Mouse (Mus musculus): Measurements from ENCODE around the gene Otop2.

The Otop2 gene

DNA sequence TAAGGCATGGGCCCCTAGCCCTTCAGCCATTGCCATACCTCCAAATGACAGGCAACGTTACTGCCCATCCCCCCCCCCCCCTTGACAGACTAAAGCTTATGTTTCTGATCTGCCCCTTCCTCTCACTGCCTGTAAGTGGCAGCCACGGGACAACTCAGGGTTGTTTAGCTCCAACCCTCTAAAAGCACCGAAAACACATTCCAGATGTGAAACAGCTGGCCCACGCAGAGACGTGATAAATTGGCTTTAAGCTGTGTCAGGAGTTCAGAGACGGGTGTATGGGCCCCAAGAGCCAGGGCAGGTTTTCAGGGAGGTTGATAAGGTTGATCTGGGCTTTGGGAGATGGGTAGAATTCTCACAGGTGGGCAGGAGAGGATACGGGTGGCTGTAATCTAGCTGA is 38.6 kb downstream of the Otop2 start:
- DNase-seq (ENCODE audit: low read depth, low spot score): no peak

DNA sequence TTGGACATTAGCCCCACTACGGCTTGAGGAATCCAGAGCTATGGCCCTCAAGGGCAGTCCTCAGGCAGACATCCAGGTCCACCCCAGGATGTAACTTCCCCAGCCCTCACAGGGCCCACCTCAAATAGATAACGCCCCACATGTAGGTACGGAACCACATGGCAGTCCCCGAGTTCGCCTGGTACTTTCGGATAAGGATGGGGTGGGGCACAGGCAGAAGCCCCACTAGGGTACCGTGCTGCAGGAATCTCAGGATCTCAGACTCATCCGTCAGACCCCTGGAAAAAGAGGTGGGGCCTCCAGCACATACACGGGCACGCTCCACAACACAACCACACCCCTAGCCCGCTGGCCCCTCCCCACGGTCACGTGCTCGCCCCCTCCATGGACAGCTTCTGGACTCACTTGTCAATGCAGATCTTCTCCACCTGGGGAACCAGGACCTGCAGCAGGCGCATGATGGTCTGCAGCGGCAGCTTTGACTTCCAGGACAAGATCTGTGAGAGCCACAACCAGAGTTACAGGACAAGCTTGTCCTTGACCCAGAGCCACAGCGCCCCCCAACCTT is 41.8 kb downstream of the Otop2 start:
- no peak for DNase-seq (ENCODE audit: low read depth, low spot score)

DNA sequence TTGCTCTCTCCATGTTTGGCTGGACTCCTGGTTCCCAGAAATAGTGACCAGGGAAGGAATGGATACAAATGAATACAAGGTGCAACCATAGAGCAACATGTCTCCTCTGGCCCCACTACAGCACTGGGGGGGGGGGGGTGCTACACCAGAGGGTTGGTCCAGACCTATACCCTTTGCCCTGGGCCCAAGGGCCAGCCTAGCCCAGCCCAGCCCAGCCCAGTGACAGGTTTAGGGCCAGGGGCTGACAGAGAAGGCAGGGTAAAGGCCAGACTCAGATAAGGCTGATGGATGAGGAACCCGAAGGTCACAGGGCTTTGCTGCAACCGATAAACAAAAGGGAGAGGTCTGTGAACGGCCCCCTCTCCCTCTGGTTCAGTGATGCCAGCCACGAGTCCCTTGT is 43.0 kb downstream of the Otop2 start:
- no peak for DNase-seq (ENCODE audit: low read depth, low spot score)

DNA sequence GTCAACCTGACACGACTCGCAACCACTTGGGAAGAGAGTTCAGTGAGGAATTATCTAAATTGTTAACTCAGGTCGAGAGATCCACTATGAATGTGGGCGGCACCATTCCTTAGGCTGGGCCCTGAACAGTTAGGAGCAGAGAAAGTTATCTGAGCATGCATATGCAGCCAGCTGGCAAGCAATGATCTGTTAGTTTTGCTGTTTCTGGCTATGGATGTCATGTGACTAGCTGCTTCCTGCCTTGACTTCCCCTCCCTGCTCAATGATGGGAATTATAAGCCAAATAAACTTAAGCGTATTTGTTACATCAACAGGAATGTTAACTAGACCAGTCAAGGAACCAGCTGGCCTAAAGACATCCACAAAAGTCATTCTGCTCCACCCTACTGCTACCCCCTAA is 46.4 kb downstream of the Otop2 start:
- DNase-seq (ENCODE audit: low read depth, low spot score): no peak

DNA sequence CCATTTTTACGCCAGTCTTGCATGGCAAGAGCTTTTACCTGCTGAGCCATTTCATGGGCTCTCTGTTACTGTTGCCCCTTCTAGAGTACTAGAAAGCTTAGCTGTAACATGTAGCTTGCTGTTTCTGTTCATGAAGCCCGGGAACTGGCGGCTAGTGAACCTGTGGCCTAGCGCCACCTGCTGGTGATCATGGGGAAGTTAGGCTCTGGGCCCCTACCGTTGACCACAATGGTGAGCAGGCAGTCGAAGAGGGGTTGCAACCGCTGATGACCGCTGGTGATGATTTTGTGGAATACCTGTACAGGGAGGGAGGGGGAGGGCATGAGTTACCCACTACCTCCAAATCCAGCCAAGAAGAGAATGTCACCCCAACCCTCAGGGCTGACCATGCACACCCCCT is 47.2 kb downstream of the Otop2 start:
- no peak for DNase-seq (ENCODE audit: low read depth, low spot score)

DNA sequence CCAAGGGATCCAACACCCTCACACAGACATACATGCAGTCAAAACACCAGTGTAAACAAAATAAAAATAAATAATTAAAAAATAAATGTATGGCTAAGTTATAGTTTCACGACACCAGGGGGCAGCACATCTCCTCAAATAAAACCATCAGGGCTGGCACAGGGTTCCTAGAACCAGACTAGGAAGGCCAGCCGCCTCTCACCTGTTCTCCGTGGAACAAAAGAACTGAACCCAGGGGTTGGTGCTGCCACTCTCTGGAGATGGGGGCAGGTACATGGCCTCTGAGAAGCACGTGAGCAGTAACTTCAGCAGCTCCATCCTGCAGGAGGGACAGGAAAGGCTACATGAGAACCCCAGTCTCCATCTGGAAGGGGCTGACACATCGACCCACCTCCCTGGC is 51.5 kb downstream of the Otop2 start:
- no peak for DNase-seq (ENCODE audit: low read depth, low spot score)

DNA sequence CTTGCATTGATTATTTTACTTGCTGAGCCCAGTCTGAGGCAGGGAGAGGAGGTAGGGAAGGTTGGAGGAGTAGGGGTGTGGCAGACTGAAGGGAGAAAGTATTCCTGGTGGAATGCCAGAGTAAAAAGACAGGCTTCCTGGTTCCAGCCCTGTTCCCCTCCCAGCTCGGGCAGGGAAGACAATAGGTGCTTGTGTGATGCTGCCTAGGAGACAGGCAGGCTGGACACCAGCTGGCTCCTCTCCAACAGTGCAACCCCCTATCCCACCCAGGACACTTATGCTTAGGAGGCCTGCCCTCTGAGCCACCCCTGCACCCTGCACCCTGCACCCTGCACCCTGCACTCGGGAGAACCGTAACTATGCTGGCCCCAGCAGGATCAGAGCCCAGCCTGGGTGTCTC is 52.3 kb downstream of the Otop2 start:
- DNase-seq (ENCODE audit: low read depth, low spot score): no peak

DNA sequence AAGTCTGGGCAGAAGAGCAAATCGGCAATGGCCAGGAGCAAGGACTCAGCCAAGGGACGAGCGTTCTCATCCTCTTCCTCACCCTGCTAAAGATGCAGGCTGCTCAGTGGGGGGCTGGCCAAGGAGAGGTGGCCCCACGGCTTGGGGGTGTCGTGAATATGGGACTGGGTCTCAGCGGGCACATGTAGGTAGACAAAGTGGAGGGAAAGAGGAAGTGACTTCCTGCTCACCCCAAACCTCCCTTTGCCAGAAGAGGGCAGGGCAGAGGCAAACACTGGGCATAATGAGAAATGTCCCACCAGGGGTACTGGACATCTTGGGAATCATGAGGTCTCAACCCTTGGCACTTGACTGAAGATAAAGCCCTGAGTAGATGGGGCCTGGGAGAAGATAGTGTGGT is 52.8 kb downstream of the Otop2 start:
- DNase-seq (ENCODE audit: low read depth, low spot score): no peak

DNA sequence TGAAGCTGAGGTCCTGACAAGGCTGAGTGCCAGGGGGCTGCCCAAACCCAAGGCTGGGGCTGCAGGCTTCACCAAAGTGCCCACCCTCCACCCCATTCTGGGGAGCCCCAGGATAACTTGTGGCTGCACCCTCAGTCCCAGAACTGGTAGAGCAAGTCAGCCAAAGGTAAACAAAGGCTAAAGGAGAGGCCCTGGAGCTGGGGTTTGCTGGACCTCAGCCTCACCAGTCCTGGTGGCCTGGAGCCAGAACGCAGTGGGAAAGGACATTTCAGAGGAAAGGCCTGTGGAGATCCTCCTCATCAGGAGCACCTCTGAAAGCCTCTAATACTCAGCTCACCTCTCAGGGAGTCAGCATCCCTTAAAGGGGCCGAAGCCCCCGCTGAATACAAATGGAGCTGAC is 57.2 kb downstream of the Otop2 start:
- DNase-seq (ENCODE audit: low read depth, low spot score): no peak

DNA sequence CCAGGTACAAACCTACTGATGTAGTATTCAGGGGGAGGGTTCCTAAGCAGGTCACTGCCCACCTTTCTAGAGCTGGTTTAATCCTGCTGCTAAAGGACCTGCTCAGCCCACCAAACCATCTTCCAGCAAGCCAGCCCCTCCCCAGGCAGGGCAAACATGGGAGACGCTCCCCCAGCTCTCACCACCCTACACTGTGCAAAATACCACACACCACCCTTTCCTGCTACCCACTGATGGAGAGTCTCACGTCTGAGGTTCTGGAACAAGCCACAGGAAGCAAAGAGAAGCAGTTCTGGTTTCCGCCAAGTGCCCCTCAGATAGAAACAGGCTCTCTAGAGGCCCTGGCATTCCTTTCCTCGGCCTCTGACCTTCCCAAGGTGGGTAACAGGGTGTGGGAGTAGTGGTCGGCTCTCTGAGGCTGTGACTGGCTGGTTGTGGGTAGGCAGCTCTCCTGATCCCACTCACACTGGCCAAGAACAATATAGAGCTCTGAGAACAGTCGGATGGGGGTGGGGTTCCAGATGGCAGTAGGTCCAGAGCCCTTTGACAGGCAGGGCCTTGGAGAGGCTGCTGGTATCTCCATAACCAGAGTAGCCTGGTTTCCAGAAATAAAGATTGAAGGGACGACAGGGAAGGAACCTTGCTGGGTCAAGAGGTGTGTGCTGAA is 59.2 kb downstream of the Otop2 start:
- DNase-seq (ENCODE audit: low read depth, low spot score): no peak

DNA sequence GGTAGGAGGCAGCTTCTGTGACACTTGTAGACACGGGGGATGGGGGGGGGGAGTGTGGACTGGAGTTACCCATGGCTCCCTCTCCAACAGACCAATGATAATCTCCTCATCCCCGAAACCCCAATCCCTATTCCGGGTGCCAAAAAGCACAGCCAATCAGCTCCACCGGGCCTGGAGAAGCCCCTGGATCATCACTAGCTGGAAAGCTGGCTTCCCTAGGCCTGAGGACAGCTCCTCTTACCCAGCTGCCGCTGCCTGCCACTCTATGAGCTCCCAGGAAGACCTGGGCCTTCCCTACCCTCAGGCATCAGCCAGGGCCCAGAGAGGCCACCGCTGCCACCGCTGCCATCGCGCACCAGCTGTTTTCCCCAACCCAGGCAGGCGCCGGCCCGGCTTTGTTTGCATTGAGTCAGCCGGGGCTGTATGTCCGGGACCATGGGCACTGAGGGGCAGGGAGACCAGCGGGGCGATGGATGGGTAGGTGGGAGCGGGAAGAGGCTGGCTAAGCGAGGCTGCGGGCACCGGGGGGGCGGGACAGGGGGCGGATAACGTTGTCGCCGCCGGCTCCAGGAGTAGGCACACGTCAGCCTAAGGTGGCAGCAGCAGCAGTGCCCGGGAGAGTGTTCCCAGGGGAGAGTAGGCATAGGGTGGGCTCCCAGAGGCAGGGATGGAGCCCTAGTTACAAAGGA is 59.9 kb downstream of the Otop2 start:
- DNase-seq (ENCODE audit: low read depth, low spot score): no peak

DNA sequence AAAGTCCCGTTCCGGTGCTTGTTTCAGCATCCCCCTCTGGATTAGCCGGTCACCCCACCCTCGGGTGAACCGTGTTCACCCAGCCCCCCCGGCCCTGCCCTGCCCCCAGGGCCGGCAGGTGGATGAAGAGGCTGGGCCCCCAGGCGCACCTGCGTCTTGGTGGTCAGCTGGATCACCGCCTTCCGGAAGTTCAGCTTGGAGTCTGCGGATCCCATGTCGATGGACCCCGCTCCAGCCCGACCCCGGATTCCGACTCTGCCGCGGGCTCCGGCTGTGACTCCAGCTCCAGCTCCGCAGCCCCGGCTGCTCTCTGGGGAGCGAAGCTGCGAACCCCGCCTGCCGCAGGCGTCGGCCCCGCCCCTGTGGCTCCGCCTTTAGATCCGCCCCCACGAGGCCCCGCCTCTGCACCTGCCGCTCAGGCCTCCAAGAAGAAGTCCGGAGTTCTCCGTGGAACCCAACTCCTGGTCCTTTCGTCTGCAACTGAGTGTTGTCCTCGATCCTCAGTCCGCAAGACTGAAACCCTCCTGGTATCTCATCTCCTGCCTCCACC is 60.5 kb downstream of the Otop2 start, which contains the start of gene Hid1:
TSS of gene Hid1 (minus strand) at position 362 of the 550 bp plus-strand sequence.
- no peak for DNase-seq (ENCODE audit: low read depth, low spot score)

DNA sequence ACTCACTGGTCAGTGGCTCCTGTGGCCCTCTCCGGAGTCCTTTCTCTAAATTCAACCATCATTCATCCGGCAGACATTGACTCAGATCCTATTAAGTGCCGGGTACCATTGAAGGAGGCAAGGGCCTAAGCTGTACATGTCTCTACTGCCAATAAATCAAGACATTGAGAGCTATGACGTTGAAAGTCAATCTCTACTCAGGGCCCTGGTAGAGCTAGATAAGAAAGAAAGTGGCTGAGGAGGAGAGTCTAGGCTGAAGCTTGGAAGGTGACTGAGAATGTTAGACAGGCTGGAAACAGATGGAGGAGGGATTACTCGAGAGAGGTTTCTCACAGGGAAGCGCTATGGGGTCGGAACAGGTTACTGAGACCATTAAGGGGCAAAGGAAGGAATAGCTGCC is 63.4 kb downstream of the Otop2 start:
- DNase-seq (ENCODE audit: low read depth, low spot score): no peak

DNA sequence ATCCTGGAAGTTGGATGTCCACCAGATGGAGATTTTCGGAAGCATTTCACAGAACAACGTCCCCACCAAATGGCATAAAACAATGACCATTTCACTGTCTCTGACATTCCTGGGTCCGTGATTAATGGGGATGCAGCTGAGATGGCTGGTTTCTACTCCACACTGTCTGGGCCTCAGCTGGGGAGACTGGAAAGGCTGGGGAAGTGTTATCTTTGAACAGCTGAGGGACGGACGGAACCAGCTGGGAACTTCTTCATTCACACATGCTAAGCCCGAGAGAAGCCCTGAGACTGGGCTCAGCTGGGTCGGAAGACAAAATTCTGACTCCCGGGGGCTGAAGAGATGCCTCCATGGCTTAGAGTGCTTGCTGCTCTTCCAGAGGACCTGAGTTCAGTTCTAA is 64.4 kb downstream of the Otop2 start:
- no peak for DNase-seq (ENCODE audit: low read depth, low spot score)

DNA sequence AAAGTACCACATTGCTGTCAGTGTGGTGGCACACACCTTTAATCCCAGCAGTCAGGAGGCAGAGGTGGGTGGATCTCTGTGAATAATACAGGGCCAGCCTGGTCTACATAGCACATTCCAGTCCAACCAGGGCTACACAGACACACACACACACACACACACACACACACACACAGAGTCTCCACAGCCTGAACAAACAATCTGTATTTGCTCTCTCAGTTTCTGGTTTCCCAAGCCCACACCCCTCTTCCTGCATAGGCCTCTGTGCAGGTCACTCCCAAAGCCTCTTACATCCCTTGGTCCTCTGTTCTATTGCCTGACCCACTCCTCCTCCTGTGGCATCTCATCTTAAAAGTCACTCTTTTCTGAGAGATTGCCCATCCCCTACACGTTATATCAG is 65.1 kb downstream of the Otop2 start:
- DNase-seq (ENCODE audit: low read depth, low spot score): no peak

DNA sequence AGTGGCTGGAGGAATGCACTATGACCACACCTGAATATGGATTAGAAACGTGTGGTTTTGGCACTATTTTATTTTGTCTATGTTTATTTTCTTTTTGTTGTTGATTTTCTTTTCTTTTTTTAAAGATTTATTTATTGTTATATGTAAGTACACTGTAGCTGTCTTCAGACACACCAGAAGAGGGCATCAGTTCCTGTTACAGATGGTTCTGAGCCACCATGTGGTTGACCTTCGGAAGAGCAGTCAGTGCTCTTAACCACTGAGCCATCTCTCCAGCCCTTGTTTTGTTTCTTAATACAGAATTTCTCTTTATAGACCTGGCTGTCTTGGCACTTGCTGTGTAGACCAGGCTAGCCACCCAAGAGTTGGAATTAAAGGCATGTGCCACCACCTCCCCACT is 65.8 kb downstream of the Otop2 start:
- no peak for DNase-seq (ENCODE audit: low read depth, low spot score)

DNA sequence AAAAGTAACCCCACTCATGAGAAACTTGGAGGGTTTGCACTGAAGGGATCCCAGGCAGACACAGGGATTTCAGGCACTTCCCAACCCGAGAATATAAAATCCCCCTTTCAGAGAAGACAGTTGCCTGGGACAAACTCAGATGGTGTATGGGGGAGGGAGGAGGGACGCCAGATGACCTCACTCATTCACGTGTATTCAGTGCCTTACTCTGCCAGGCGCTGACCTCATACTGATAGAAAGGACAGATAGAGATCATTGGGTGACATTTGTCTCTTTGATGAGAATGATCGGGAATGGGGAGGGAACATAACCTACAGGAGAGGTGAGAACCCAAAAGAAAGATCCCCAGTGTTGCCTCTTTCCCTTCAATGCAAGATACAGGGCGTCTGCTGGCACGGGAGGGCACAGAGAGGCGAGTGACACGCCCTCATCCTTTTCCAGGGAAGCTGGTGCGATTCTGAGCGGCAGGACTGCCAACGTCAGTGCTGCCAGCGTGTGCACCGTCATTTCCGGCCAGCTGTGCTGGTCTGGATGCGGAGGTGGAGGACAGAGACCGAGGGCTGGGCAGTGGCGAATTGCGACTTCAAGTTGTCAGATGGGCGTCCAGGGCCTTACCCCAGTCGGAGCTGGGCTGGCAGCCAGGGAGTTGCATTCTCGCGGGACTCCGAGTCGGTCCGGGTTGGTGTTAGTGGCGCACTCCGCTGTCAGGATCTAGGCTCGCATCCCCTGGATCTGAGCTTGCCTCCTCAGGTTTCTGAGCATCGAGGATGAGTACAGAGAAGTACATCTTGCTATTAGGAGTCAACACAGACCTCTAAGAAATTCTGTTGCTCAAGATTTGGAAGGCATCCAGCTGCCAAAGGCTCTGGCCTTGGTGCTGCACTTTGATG is 67.1 kb downstream of the Otop2 start:
- no peak for DNase-seq (ENCODE audit: low read depth, low spot score)

DNA sequence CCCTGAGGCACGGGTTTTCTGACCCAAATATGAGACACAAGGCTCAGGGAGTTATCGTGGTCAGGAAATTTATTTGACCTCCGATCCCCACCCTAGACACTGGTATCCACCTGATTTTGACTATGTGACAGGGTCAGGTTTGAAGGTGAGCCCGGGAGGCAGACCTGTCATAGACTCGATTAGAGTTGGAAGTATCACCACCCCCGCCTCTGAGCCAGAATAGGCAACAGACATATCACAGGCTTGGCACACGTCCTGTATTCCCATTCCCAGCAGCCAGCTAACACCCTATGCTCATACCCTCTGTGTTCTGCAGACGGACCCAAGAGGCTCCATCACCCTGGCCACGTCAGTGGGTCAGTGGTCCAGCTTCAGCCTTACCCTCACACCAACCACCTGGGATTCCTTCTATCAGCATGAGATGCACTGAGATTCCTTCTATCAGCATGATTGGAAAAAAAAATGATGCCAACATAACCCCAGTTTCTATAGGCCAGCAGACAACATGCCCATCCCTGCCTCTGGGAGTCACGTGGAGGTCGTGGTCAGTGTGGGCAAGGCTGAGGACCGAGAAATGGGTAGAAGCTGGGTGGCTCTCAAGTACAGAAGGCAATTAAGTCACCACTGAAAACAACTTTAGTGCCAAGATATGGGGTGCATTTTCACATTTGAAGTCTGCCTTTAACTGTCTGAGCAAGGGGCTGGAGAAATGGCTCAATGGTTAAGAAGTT is 67.9 kb downstream of the Otop2 start:
- no peak for DNase-seq (ENCODE audit: low read depth, low spot score)

DNA sequence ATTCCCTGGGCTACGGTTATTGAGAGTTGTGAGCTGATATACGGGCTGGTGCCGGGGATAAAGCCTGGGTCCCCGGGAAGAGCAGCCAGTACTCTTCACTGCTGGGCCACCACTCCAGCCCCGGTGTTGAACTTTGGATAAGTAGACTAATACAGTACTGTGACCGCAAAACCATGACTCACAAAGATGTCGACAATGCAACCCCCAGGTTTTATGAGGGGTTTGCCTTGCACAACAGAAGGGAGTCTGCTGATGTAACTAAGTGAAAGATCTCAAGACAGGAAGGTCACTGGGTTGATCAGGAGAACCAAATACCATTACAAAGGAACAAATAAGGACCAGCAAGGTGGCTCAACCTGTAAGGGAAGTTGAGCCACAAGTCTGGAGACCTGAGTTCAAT is 69.8 kb downstream of the Otop2 start:
- no peak for DNase-seq (ENCODE audit: low read depth, low spot score)

DNA sequence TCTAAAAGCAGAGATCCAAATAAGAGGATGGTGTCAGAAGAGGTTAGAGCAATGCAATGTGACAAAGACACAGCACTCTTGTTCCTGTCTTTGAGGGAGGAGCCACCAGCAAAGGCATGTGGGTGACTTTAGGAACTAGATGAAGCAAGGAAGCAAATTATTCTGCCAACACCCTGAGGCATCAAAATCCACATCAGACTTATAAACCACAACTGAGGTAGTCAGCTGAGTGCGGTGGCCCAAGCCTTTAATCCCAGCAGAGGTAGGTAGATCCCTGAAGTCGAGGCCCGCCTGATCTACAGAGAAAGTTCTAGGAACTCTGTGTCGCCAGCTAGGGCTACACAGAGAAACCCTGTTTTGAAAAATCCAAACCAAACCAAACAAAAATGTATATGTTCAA is 70.3 kb downstream of the Otop2 start:
- no peak for DNase-seq (ENCODE audit: low read depth, low spot score)

DNA sequence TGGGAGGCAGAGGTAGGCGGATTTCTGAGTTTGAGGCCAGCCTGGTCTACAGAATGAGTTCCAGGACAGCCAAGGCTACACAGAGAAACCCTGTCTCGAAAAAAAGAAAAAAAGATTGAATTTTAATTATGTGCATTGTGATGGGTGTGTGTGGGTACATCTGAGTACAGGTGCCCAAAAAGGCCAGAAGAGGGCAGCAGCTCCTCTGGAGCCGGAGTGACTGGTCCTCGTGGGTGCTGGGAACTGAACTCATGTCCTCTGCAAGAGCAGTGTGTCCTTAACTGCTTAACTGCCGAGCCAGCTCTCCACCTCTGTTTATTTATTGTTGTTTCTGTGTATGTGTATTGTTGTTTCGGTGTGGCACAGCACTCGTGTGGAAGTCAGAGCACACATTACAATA is 70.9 kb downstream of the Otop2 start:
- DNase-seq (ENCODE audit: low read depth, low spot score): no peak

All from brain, embryonic 18.5 days (tissue).